ENCODE assay signal across 8 mouse cellular contexts in genomic region chr9:52047821-52048649, GRCm38 (mm10). TPM values are rescaled to one million over a fixed set of nuclear protein-coding genes. Genes with fewer than 3 reads are reported as not detected.
DNase-seq lines count a peak whose midpoint lies in the region; ATAC-seq lines count a peak whose summit lies in the region.

No protein-coding gene starts in this region.

- peak overlapping the region; percentile 95 for H3K9ac ChIP-seq in intestine, embryonic 15.5 days
- peak overlapping the region; percentile 99 for H3K9ac ChIP-seq in midbrain, embryonic 11.5 days (ENCODE audit: low read length)

- peak overlapping the region; percentile 89 for H3K4me3 ChIP-seq in intestine, embryonic 15.5 days (replicated peaks)
- peak overlapping the region; percentile 93 for H3K4me3 ChIP-seq in midbrain, embryonic 11.5 days (ENCODE audit: low read depth, low read length)

- no peaks in the 10 kb centered on the region for H3K36me3 ChIP-seq in intestine, embryonic 15.5 days
- H3K36me3 ChIP-seq in midbrain, embryonic 11.5 days (ENCODE audit: control insufficient read depth, insufficient read depth, low read length), result no peaks in the 10 kb centered on the region

- H3K27me3 ChIP-seq in intestine, embryonic 15.5 days (replicated peaks), result peaks cover 7% of the 10 kb centered on the region; the same call in 1 of the 2 replicates
- H3K27me3 ChIP-seq in midbrain, embryonic 11.5 days (ENCODE audit: control insufficient read depth, insufficient read depth, low read length), result no peaks in the 10 kb centered on the region

- DNase-seq in adrenal gland, adult 2 months, result peak; percentile 93
- peak; percentile 92 for DNase-seq in embryo, embryonic 11 days
- peak; percentile 81 to 84 for DNase-seq in gastrocnemius, postnatal 36 days
- peak; percentile 83 for DNase-seq in left cerebral cortex, postnatal 4 days
- peak; percentile 98 for DNase-seq in midbrain, embryonic 11.5 days (ENCODE audit: low spot score, missing footprints)
- peak; percentile 76 for DNase-seq in right cerebral cortex, postnatal 4 days
- DNase-seq in yolk sac, embryonic 10.5 days (ENCODE audit: low spot score), result peak; percentile 86

- intact Hi-C loops in gastrocnemius, postnatal 36 days (cut with DNase I), result loop anchor here (5.0 kb wide), 3 partner anchors 56 to 119 kb away; partner anchors contain the start of gene Zc3h12c
- intact Hi-C loops in left cerebral cortex, postnatal 4 days (cut with DNase I), result no loop called here

- H3K9me3 ChIP-seq in intestine, embryonic 15.5 days, result no peaks in the 10 kb centered on the region
- H3K9me3 ChIP-seq in midbrain, embryonic 11.5 days (ENCODE audit: control insufficient read depth, low read length), result no peaks in the 10 kb centered on the region

- H3K4me2 ChIP-seq in intestine, embryonic 15.5 days (replicated peaks), result peak overlapping the region; percentile 65
- H3K4me2 ChIP-seq in midbrain, embryonic 11.5 days, result peak overlapping the region; percentile 54

- H3K27ac ChIP-seq in intestine, embryonic 15.5 days, result peak overlapping the region; percentile 98
- peak overlapping the region; percentile 93 for H3K27ac ChIP-seq in midbrain, embryonic 11.5 days (ENCODE audit: low read depth, low read length)

- under 1% methylated on average over 113 of the region's 118 CpGs for WGBS in intestine, embryonic 15.5 days
- WGBS in midbrain, embryonic 11.5 days, result under 1% methylated on average over 82 of the region's 118 CpGs

- peaks cover 10% of the 10 kb centered on the region for H3K4me1 ChIP-seq in intestine, embryonic 15.5 days (replicated peaks)
- peaks cover 15% of the 10 kb centered on the region; the same call in 1 of the 2 replicates for H3K4me1 ChIP-seq in midbrain, embryonic 11.5 days (ENCODE audit: control insufficient read depth, insufficient read depth, low read length)

- peak; percentile 95 for ATAC-seq in intestine, embryonic 15.5 days
- peak; percentile 94 for ATAC-seq in midbrain, embryonic 11.5 days (ENCODE audit: low FRiP score)

RNA-seq across cellular contexts. Expression of gene Rdx, which starts 1.1 kb away (rescaled TPM):
- total RNA-seq in adrenal gland, adult 2 months (2021), result 100 to 1,000 TPM; 110 to 120 TPM
- 6.2 and 8.4 TPM in 2 replicates for polyA plus RNA-seq in adrenal gland, adult 2 months (2012; rRNA removed)
- total RNA-seq in gastrocnemius, postnatal 36 days (2021), result 100 to 1,000 TPM; 102 to 114 TPM
- polyA plus RNA-seq in intestine, embryonic 15.5 days (2015; fragmentation: Nextera tagmentation; extraction: Ambion mirVana), result 62.9 and 75.2 TPM in 2 replicates
- 10 to 100 TPM; 58.4 to 71.4 TPM for total RNA-seq in left cerebral cortex, postnatal 4 days (2021)
- 218 and 255 TPM in 2 replicates for polyA plus RNA-seq in midbrain, embryonic 11.5 days (2014; fragmentation: Nextera tagmentation; extraction: Ambion mirVana)

Comparison
In these comparisons a context has a peak if more than half of its experiments do, and no peak if none do; other contexts are left out.
1. Peak in every context shown above with its lines: DNase-seq, ATAC-seq, H3K4me3 ChIP-seq and H3K27ac ChIP-seq.